Mouse (Mus musculus): ENCODE measurements around the gene Hist1h2ah. TPM values are rescaled to one million over a fixed set of nuclear protein-coding genes. Genes with fewer than 3 reads are reported as not detected.

The Hist1h2ah gene
- polyA plus RNA-seq, 1 experiment from 2014 or later, result 7.8 TPM

DNA sequence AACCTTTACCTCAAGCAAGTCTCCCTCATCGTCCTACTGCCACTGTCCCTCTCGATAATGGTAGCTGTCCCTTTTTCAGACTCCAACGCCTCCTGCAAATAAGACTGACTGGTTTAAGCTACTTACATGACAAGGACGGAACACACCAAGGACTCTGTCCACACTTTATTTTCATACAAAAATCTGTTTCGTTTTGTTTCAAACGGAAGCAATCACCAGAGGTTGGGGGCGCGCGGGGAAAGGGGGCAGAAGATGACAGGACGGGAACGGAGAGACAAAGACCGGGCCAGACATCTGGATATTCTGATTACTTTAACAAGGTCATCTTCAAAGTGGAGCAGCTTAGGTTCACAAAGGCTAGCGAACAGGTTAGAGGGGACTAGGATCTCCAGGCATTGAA is 21.7 kb downstream of the Hist1h2ah start:
- H3K27me3 ChIP-seq (ENCODE audit: insufficient read depth, low read length), result peaks cover 75% of the 10 kb centered on the region

GRCm38 (mm10) chr13:22009642-22010041 is 25.7 kb downstream of the Hist1h2ah start, which contains the start of gene Prss16:
Prss16 (minus strand) TSS chr13:22009742.
- 26% methylated on average over 6 of the region's 7 CpGs for WGBS
- Histone ChIP-seq H3K36me3 (ENCODE audit: insufficient read depth, low read length) (no peaks in the 10 kb centered on the region), H3K27ac (ENCODE audit: low read length) (no peak within 1 kb of the TSS), H3K4me1 (ENCODE audit: insufficient read depth, low read length) (peaks cover 19% of the 10 kb centered on the region), H3K27me3 (ENCODE audit: insufficient read depth, low read length) (peaks cover 92% of the 10 kb centered on the region), H3K4me3 (ENCODE audit: low read length) (no peak within 1 kb of the TSS), H3K4me2 (replicated peaks; ENCODE audit: low read depth, low read length) (no peak within 1 kb of the TSS), H3K9ac (replicated peaks; ENCODE audit: low read length) (no peak within 1 kb of the TSS), H3K9me3 (ENCODE audit: low read length) (no peaks in the 10 kb centered on the region)
- no peak for ATAC-seq (ENCODE audit: low FRiP score, low TSS enrichment)

More for the DNA sequence above, 21.7 kb downstream of the Hist1h2ah start:
- Histone ChIP-seq H3K9me3 (ENCODE audit: low read length) (no peaks in the 10 kb centered on the region; the same call in 1 of the 2 replicates), H3K4me2 (replicated peaks; ENCODE audit: low read depth, low read length) (peak overlapping the region; percentile 40; the same call in 1 of the 2 replicates), H3K36me3 (ENCODE audit: insufficient read depth, low read length) (no peaks in the 10 kb centered on the region), H3K4me1 (ENCODE audit: insufficient read depth, low read length) (peaks cover 7% of the 10 kb centered on the region), H3K9ac (replicated peaks; ENCODE audit: low read length) (no peak overlapping the region), H3K4me3 (ENCODE audit: low read length) (no peak overlapping the region; the same call in 1 of the 2 replicates), H3K27ac (ENCODE audit: low read length) (no peak overlapping the region)
- ATAC-seq (ENCODE audit: low FRiP score, low TSS enrichment), result no peak
- 15% methylated on average over 13 of the region's 13 CpGs for WGBS

DNA sequence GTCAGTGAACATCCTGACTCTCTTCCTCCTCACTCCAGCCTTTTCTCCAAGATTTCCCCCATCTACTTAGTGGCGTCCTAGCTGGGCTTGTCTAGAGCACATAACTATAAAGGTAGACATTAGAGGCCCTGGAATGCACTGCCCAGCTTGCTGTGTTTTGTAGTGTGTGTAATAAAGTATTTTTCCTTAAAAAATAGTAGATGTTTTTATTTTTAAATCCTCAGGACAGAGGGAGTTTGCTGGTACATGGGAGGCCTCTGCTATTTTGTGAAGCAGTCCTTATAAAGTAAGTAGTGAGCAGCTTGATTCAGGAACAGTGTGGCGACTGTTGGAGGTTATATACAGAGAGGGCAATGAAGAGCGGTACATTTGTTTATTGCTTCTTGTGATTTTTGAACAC is 26.7 kb downstream of the Hist1h2ah start:
- H3K4me2 ChIP-seq (replicated peaks; ENCODE audit: low read depth, low read length), result no peak overlapping the region
- H3K4me1 ChIP-seq (ENCODE audit: insufficient read depth, low read length), result peaks cover 14% of the 10 kb centered on the region
- no peaks in the 10 kb centered on the region for H3K9me3 ChIP-seq (ENCODE audit: low read length)
- H3K27me3 ChIP-seq (ENCODE audit: insufficient read depth, low read length), result peaks cover 94% of the 10 kb centered on the region
- no peak overlapping the region for H3K27ac ChIP-seq (ENCODE audit: low read length)
- no peak overlapping the region for H3K9ac ChIP-seq (replicated peaks; ENCODE audit: low read length)
- WGBS, result 78% methylated on average over 3 of the region's 3 CpGs
- no peak overlapping the region for H3K4me3 ChIP-seq (ENCODE audit: low read length)
- H3K36me3 ChIP-seq (ENCODE audit: insufficient read depth, low read length), result no peaks in the 10 kb centered on the region
- no peak for ATAC-seq (ENCODE audit: low FRiP score, low TSS enrichment)

- no peaks in the 10 kb centered on the region for H3K36me3 ChIP-seq (ENCODE audit: insufficient read depth, low read length)
- H3K4me2 ChIP-seq (replicated peaks; ENCODE audit: low read depth, low read length), result no peak overlapping the region
- ATAC-seq (ENCODE audit: low FRiP score, low TSS enrichment), result no peak
- peaks cover 96% of the 10 kb centered on the region for H3K27me3 ChIP-seq (ENCODE audit: insufficient read depth, low read length)
- WGBS, result 46% methylated on average over 7 of the region's 7 CpGs
- no peak overlapping the region for H3K9ac ChIP-seq (replicated peaks; ENCODE audit: low read length)
- peaks cover 14% of the 10 kb centered on the region for H3K4me1 ChIP-seq (ENCODE audit: insufficient read depth, low read length)
- H3K9me3 ChIP-seq (ENCODE audit: low read length), result no peaks in the 10 kb centered on the region
- H3K4me3 ChIP-seq (ENCODE audit: low read length), result no peak overlapping the region
- H3K27ac ChIP-seq (ENCODE audit: low read length), result no peak overlapping the region
Measured at GRCm38 (mm10) chr13:22007872-22008271, 27.5 kb downstream of the Hist1h2ah start.

- 4% methylated on average over 18 of the region's 18 CpGs for WGBS
- H3K4me1 ChIP-seq (ENCODE audit: insufficient read depth, low read length), result peaks cover 14% of the 10 kb centered on the region
- no peak overlapping the region for H3K27ac ChIP-seq (ENCODE audit: low read length)
- H3K36me3 ChIP-seq (ENCODE audit: insufficient read depth, low read length), result no peaks in the 10 kb centered on the region
- peaks cover 96% of the 10 kb centered on the region for H3K27me3 ChIP-seq (ENCODE audit: insufficient read depth, low read length)
- H3K9ac ChIP-seq (replicated peaks; ENCODE audit: low read length), result no peak overlapping the region
- H3K4me3 ChIP-seq (ENCODE audit: low read length), result peak overlapping the region; percentile 64
- H3K4me2 ChIP-seq (replicated peaks; ENCODE audit: low read depth, low read length), result peak overlapping the region; percentile 92
- ATAC-seq (ENCODE audit: low FRiP score, low TSS enrichment), result no peak
- no peaks in the 10 kb centered on the region for H3K9me3 ChIP-seq (ENCODE audit: low read length)
Measured at GRCm38 (mm10) chr13:22007121-22007510, 28.3 kb downstream of the Hist1h2ah start.

- H3K36me3 ChIP-seq (ENCODE audit: insufficient read depth, low read length), result no peaks in the 10 kb centered on the region
- H3K9me3 ChIP-seq (ENCODE audit: low read length), result no peaks in the 10 kb centered on the region
- H3K9ac ChIP-seq (replicated peaks; ENCODE audit: low read length), result peak overlapping the region; percentile 53
- H3K27me3 ChIP-seq (ENCODE audit: insufficient read depth, low read length), result peaks cover 98% of the 10 kb centered on the region
- WGBS, result under 1% methylated on average over 38 of the region's 38 CpGs
- peaks cover 14% of the 10 kb centered on the region for H3K4me1 ChIP-seq (ENCODE audit: insufficient read depth, low read length)
- ATAC-seq (ENCODE audit: low FRiP score, low TSS enrichment), result peak; percentile 92
- no peak overlapping the region for H3K27ac ChIP-seq (ENCODE audit: low read length)
- H3K4me2 ChIP-seq (replicated peaks; ENCODE audit: low read depth, low read length), result peak overlapping the region; percentile 92
- H3K4me3 ChIP-seq (ENCODE audit: low read length), result peak overlapping the region; percentile 64
Measured at GRCm38 (mm10) chr13:22006334-22007120, 28.8 kb downstream of the Hist1h2ah start.

- WGBS, result under 1% methylated on average over 45 of the region's 45 CpGs
Measured at GRCm38 (mm10) chr13:22005605-22006333, 29.6 kb downstream of the Hist1h2ah start.

DNA sequence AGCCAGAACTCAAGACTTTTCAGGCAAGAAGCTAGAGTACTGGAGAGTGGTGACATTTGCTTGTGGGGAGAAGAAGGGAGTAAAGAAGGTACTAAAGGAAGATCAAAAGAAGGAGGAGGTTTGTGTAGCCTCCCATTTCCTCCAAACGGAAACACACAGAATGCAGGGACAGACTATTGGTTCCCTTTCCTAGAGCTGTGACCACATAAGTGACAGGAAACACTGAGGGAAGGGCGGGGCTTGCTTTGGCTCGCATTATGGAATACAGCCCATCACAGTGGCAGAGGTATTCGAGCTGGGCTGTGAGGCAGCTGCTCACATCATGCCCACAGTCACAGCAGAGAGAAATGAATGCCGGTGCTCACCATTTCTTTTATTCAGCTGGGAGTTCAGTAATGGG is 33.5 kb downstream of the Hist1h2ah start:
- H3K9ac ChIP-seq (replicated peaks; ENCODE audit: low read length), result no peak overlapping the region
- no peak overlapping the region for H3K4me2 ChIP-seq (replicated peaks; ENCODE audit: low read depth, low read length)
- H3K27ac ChIP-seq (ENCODE audit: low read length), result no peak overlapping the region
- no peak for ATAC-seq (ENCODE audit: low FRiP score, low TSS enrichment)
- no peaks in the 10 kb centered on the region for H3K9me3 ChIP-seq (ENCODE audit: low read length)
- H3K27me3 ChIP-seq (ENCODE audit: insufficient read depth, low read length), result peaks cover 100% of the 10 kb centered on the region
- no peak overlapping the region for H3K4me3 ChIP-seq (ENCODE audit: low read length)
- H3K4me1 ChIP-seq (ENCODE audit: insufficient read depth, low read length), result peaks cover 13% of the 10 kb centered on the region
- WGBS, result 12% methylated on average over 5 of the region's 5 CpGs
- H3K36me3 ChIP-seq (ENCODE audit: insufficient read depth, low read length), result no peaks in the 10 kb centered on the region

More at GRCm38 (mm10) chr13:22005605-22006333, 29.6 kb downstream of the Hist1h2ah start:
- Histone ChIP-seq H3K9me3 (ENCODE audit: low read length) (no peaks in the 10 kb centered on the region), H3K4me2 (replicated peaks; ENCODE audit: low read depth, low read length) (peak overlapping the region; percentile 92), H3K9ac (replicated peaks; ENCODE audit: low read length) (peak overlapping the region; percentile 53), H3K27ac (ENCODE audit: low read length) (no peak overlapping the region), H3K4me3 (ENCODE audit: low read length) (peak overlapping the region; percentile 64), H3K4me1 (ENCODE audit: insufficient read depth, low read length) (peaks cover 14% of the 10 kb centered on the region), H3K36me3 (ENCODE audit: insufficient read depth, low read length) (no peaks in the 10 kb centered on the region), H3K27me3 (ENCODE audit: insufficient read depth, low read length) (peaks cover 100% of the 10 kb centered on the region)
- peak; percentile 93 for ATAC-seq (ENCODE audit: low FRiP score, low TSS enrichment)

GRCm38 (mm10) chr13:22001346-22001745 is 34.0 kb downstream of the Hist1h2ah start:
- Histone ChIP-seq H3K36me3 (ENCODE audit: insufficient read depth, low read length) (no peaks in the 10 kb centered on the region), H3K4me2 (replicated peaks; ENCODE audit: low read depth, low read length) (no peak overlapping the region), H3K9ac (replicated peaks; ENCODE audit: low read length) (no peak overlapping the region), H3K27ac (ENCODE audit: low read length) (no peak overlapping the region), H3K9me3 (ENCODE audit: low read length) (no peaks in the 10 kb centered on the region), H3K27me3 (ENCODE audit: insufficient read depth, low read length) (peaks cover 100% of the 10 kb centered on the region), H3K4me3 (ENCODE audit: low read length) (no peak overlapping the region), H3K4me1 (ENCODE audit: insufficient read depth, low read length) (peaks cover 11% of the 10 kb centered on the region; the same call in 1 of the 2 replicates)
- 52% methylated on average over 2 of the region's 2 CpGs for WGBS
- no peak for ATAC-seq (ENCODE audit: low FRiP score, low TSS enrichment)
